Mouse (Mus musculus) thymus, postnatal 0 days (tissue): Measurements from ENCODE around the gene Olfr917. TPM values are rescaled to one million over a fixed set of nuclear protein-coding genes. Genes with fewer than 3 reads are reported as not detected.

Experiments used
- DNase-seq: peaks from one replicate; pipeline ENCODE4 v3.0.0-alpha.2; 2015; ENCODE audit warnings: low spot score
- polyA plus RNA-seq: library from polyadenylated mRNA; unstranded; fragments of >200 nt; fragmentation: Nextera tagmentation; extraction: Ambion mirVana; gene quantifications from 2 replicates; pipeline ENCODE4 v1.2.1, GENCODE M21; 2015

Olfr917 gene
- not detected in 2 replicates for polyA plus RNA-seq

GRCm38 (mm10) chr9:38665742-38666141, at the start of gene Olfr917:
Gene Olfr917 (minus strand): TSS chr9:38665842.
- DNase-seq, result no peak

- DNase-seq, result no peak
Measured at GRCm38 (mm10) chr9:38674501-38674900, 8.9 kb upstream of the Olfr917 start, which contains the start of gene Olfr918. Gene Olfr918 (minus strand): TSS chr9:38674601.

GRCm38 (mm10) chr9:38672887-38673286, 7.2 kb upstream of the Olfr917 start:
- DNase-seq, result no peak

GRCm38 (mm10) chr9:38659775-38660174, 5.9 kb downstream of the Olfr917 start, which contains the start of gene Olfr916:
Gene Olfr916 (minus strand): TSS chr9:38659875.
- DNase-seq, result no peak

GRCm38 (mm10) chr9:38632406-38632805, 33.2 kb downstream of the Olfr917 start:
- no peak for DNase-seq

Other genes starting within 250 kb of the Olfr917 start
- gene Olfr901, start 236.4 kb downstream of the Olfr917 start, polyA plus RNA-seq, result not detected in 2 replicates
- not detected in 2 replicates for gene Olfr902, start 218.2 kb downstream of the Olfr917 start, polyA plus RNA-seq
- not detected in 2 replicates for gene Olfr904, start 202.7 kb downstream of the Olfr917 start, polyA plus RNA-seq
- gene Olfr905, start 194.7 kb downstream of the Olfr917 start, polyA plus RNA-seq, result not detected in 2 replicates
- gene Olfr906, start 178.8 kb downstream of the Olfr917 start, polyA plus RNA-seq, result not detected in 2 replicates
- not detected in 2 replicates for gene Olfr907, start 170.0 kb downstream of the Olfr917 start, polyA plus RNA-seq
- gene Olfr911-ps1, start 144.3 kb downstream of the Olfr917 start, polyA plus RNA-seq, result not detected in 2 replicates
- not detected in 2 replicates for gene Olfr910, start 128.0 kb downstream of the Olfr917 start, polyA plus RNA-seq
- gene Olfr912, start 85.7 kb downstream of the Olfr917 start, polyA plus RNA-seq, result not detected in 2 replicates
- not detected in 2 replicates for gene Olfr913, start 73.1 kb downstream of the Olfr917 start, polyA plus RNA-seq
- not detected in 2 replicates for gene Olfr914, start 60.7 kb downstream of the Olfr917 start, polyA plus RNA-seq
- not detected in 2 replicates for gene Olfr916, start 6.0 kb downstream of the Olfr917 start, polyA plus RNA-seq
- gene Olfr918, start 8.8 kb upstream of the Olfr917 start, polyA plus RNA-seq, result not detected in 2 replicates
- gene Olfr919, start 37.8 kb upstream of the Olfr917 start, polyA plus RNA-seq, result not detected in 2 replicates
- gene Vwa5a, start 52.4 kb upstream of the Olfr917 start, polyA plus RNA-seq, result 33.5 and 37.6 TPM in 2 replicates
- gene Olfr920, start 86.5 kb upstream of the Olfr917 start, polyA plus RNA-seq, result 0.28 and 0.47 TPM in 2 replicates
- 0.04 TPM in 1 of 2 replicates, not detected in the other for gene Olfr921, start 107.2 kb upstream of the Olfr917 start, polyA plus RNA-seq
- not detected in 2 replicates for gene Olfr922, start 148.8 kb upstream of the Olfr917 start, polyA plus RNA-seq
- not detected in 2 replicates for gene Olfr923, start 160.7 kb upstream of the Olfr917 start, polyA plus RNA-seq
- gene Olfr924, start 178.6 kb upstream of the Olfr917 start, polyA plus RNA-seq, result not detected in 2 replicates
- gene Olfr26, start 189.2 kb upstream of the Olfr917 start, polyA plus RNA-seq, result not detected in 2 replicates
- not detected in 2 replicates for gene Olfr926, start 211.3 kb upstream of the Olfr917 start, polyA plus RNA-seq